Mouse (Mus musculus) forebrain, embryonic 16.5 days (tissue): ENCODE measurements around the gene Prdx6. TPM values are rescaled to one million over a fixed set of nuclear protein-coding genes. Genes with fewer than 3 reads are reported as not detected.

Experiments used
- ATAC-seq: fragments of 200-750 bp; cut with Nextera tagmentation; 2 replicates; pipeline ENCODE4 v1.8.0; 2017; ENCODE audit warnings: mild to moderate bottlenecking, moderate library complexity
- H3K27ac ChIP-seq: fragments of 300-500 bp; sonication (generic); 2 replicates; pipeline ENCODE4 v1.5.1; 2014; ENCODE audit warnings: low read length, control low read depth
- H3K27me3 ChIP-seq: fragments of 300-500 bp; sonication (generic); replicated peaks from 2 replicates; pipeline ENCODE4 v1.6.1; 2014; ENCODE audit warnings: low read length; ENCODE audit not compliant: control insufficient read depth, insufficient read depth
- H3K36me3 ChIP-seq: fragments of 300-500 bp; sonication (generic); 2 replicates; pipeline ENCODE4 v1.6.1; 2014; ENCODE audit not compliant: control insufficient read depth, insufficient read depth
- H3K4me1 ChIP-seq: fragments of 300-500 bp; sonication (generic); replicated peaks from 2 replicates; pipeline ENCODE4 v1.6.1; 2014; ENCODE audit warnings: low read length; ENCODE audit not compliant: control insufficient read depth, insufficient read depth
- H3K4me2 ChIP-seq: fragments of 300-500 bp; sonication (generic); 2 replicates; pipeline ENCODE4 v1.6.1; 2014; ENCODE audit warnings: mild to moderate bottlenecking, low read length, control low read depth
- H3K4me3 ChIP-seq: fragments of 300-500 bp; sonication (generic); replicated peaks from 2 replicates; pipeline ENCODE4 v1.5.1; 2014; ENCODE audit warnings: mild to moderate bottlenecking, low read length, control low read depth
- H3K9ac ChIP-seq: fragments of 300-500 bp; sonication (generic); replicated peaks from 2 replicates; pipeline ENCODE4 v1.6.1; 2014; ENCODE audit warnings: low read depth, low read length, control low read depth
- H3K9me3 ChIP-seq: fragments of 300-500 bp; sonication (generic); 2 replicates; pipeline ENCODE4 v1.6.1; 2016; ENCODE audit warnings: low read length; ENCODE audit not compliant: control insufficient read depth
- WGBS: fragments of 180-500 bp; shearing (Covaris S2); extraction: QIAGEN DNeasy Blood & Tissue Kit; methylation state at CpG from one replicate; pipeline ENCODE4 v1.1.7; 2014; 5-methylcytosine and 5-hydroxymethylcytosine counted together
- polyA plus RNA-seq: library from polyadenylated mRNA; unstranded; fragments of >200 nt; fragmentation: Nextera tagmentation; extraction: Ambion mirVana; gene quantifications from 2 replicates; pipeline ENCODE4 v1.2.1, GENCODE M21; 2015

Gene Prdx6
- polyA plus RNA-seq, result 214 and 245 TPM in 2 replicates

DNA sequence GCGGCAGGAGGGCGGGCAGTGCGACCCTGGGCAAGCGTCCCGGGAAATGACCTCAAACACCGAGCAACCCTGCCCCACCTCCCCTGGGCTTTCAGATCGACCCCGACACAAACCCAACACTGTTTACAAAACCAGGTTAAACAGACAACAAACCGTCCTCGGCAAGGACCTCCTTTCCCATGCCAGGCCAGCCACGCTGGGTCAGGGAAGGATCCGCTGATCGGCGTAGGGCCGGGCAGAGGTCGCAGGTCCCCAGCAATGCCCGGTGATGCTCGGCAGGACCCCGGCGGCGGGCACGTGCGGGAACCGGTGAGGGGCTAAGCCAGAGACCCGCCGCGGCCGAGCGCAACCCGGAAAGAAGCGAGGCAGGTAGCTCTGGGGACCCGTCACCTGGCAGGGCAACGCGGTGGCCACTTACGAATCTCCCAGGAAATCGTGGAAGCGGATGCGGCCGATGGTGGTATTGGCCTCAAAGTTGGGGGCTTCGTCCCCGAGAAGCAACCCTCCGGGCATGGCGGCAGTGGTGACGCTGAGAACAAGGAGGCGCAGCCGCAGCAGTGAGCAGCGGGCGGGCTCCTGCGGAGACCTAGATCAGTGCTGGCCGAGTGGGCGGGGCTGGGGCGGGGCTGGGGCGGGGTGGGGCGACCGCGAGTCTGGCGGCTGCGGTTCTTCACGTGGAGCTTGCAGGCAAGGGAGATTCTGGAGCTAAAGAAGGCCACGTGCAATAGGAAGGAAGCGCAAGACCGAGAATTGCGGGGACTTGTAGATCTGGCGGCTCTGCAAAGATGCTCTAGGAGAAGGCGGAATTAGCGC, at the start of gene Prdx6:
Prdx6 (minus strand) TSS at position 616 of the 813 bp plus-strand sequence.
- Histone ChIP-seq H3K4me1 (peaks cover 25% of the 10 kb centered on the region), H3K9me3 (no peaks in the 10 kb centered on the region), H3K9ac (peak within 1 kb of the TSS; percentile 76), H3K36me3 (no peaks in the 10 kb centered on the region), H3K27ac (peak within 1 kb of the TSS; percentile 30; the same call in 1 of the 2 replicates), H3K4me2 (peak within 1 kb of the TSS; percentile 95), H3K4me3 (peak within 1 kb of the TSS; percentile 87), H3K27me3 (no peaks in the 10 kb centered on the region; the same call in 1 of the 2 replicates)
- WGBS, result under 1% methylated on average over 66 of the region's 66 CpGs
- ATAC-seq, result peak; percentile 97

DNA sequence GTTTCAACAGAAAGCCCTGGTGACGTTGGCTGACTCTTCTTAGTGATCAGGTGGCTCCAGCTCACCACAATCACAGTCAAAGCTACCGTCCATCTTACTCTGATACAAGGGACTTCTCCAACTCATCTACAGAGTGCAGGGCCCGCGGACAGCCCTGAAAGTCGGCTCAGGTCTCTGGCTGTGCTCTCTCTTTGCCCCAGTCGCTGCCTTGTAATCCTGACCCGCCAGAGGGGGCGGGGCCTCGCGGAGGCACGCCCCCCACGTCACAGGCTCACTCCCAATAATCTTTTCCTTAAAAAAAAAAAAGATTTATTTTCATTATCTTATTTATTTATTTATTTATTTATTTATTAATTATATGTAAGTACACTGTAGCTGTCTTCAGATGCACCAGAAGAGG, 37.2 kb upstream of the Prdx6 start:
- Histone ChIP-seq H3K9me3 (no peaks in the 10 kb centered on the region; the same call in 1 of the 2 replicates), H3K27me3 (no peaks in the 10 kb centered on the region), H3K9ac (no peak overlapping the region), H3K27ac (no peak overlapping the region), H3K36me3 (no peaks in the 10 kb centered on the region), H3K4me1 (no peaks in the 10 kb centered on the region), H3K4me3 (no peak overlapping the region), H3K4me2 (no peak overlapping the region)
- no peak for ATAC-seq
- WGBS, result 57% methylated on average over 12 of the region's 12 CpGs

DNA sequence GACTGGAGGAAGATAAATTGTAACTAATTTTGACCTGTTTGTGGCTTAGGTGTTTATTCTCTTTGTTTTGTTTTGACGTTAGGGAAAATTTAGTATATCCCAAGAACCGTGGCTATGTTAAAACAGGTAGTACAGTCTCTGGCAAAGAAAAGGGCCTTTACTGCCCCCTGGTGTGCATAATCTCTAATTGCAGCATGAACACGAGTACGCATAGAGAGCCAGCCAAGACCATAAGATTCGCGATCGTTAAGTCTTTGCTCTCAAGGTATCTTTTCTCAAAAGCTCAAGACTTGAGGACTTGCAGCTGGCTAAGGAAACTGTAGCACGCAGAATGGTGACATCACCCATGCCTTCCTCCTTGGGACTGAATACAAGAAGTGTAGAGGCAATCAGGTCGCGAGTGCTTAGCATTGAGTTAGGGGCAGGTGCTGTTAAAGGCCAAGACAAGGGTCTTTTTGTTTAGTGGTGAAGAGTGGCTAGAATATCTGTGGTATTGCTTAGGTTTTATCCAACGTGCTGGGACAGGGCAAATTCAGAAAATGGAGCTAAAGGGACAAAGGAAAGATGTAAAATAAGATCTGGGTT, 35.8 kb upstream of the Prdx6 start:
- 22% methylated on average over 11 of the region's 11 CpGs for WGBS
- Histone ChIP-seq H3K4me1 (no peaks in the 10 kb centered on the region), H3K27ac (no peak overlapping the region), H3K9ac (no peak overlapping the region), H3K4me3 (no peak overlapping the region), H3K9me3 (no peaks in the 10 kb centered on the region; the same call in 1 of the 2 replicates), H3K36me3 (no peaks in the 10 kb centered on the region), H3K27me3 (no peaks in the 10 kb centered on the region), H3K4me2 (peak overlapping the region; percentile 15; the same call in 1 of the 2 replicates)
- peak; percentile 67; the same call in 1 of the 2 replicates for ATAC-seq

DNA sequence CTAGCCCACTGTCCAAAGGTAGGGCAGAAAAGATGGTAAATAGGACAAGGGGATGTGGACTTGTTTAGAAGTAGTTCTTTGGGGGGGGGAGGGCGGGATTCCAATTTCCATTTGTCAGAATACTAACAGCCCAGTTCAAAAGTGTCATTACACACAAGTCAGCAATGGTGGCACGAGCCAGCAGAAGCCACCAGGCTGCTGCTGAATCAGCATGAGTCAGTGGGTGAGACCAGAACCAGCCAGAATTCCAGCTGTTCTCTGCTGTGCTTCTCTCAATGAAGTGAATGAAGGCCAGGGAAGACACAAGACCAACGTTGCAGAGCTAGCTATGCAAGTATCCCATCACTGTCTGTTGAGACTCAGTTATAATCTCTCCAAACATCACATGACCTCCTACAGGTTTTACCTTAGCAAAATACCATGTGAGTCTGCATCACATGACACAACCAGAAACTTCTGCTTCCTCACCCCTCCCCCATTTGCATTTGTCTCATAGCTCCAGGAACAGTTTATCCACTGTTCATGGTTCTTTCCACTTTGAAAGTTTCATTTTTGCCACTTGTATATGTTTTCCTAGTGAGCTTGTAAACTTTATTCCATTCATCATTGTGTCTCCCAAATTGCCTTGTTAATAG, 30.2 kb upstream of the Prdx6 start:
- ATAC-seq, result no peak
- 82% methylated on average over 3 of the region's 3 CpGs for whole genome bisulfite sequencing
- Histone ChIP-seq H3K27ac (no peak overlapping the region), H3K27me3 (no peaks in the 10 kb centered on the region), H3K4me1 (no peaks in the 10 kb centered on the region), H3K36me3 (no peaks in the 10 kb centered on the region), H3K9me3 (no peaks in the 10 kb centered on the region), H3K4me3 (no peak overlapping the region), H3K4me2 (no peak overlapping the region), H3K9ac (no peak overlapping the region)

DNA sequence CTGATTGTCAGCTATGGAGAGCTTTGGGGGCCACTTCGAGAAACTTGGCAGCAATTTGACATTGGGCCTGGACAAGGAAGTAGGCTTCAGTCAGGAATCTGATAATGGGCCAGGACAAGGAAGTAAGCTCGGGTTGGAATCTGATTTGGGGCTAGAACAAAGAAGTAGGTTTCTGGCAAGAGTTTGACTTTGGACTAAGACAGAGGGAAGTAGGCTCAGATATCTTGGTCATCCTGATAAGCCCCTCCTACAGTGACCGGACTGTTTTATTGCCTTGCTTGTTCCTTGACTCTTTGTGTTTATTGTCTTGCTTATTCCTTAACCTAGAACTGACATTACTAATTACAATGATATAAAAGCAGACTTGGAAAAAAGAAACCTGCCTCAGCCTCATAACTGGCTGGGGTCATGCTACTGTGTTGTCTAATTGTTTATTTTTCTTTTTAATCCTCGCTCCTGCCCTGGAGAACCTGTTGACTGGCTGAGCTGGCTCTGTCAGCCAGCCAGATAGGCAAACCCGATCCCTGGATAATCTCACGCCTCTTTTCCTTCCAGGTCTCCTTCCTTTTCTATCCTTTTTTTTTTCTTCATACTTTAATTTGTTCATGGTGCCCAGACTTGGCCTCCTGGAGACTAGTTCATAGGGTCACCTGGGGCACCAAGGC, 28.4 kb upstream of the Prdx6 start:
- H3K27ac ChIP-seq, result no peak overlapping the region
- H3K9ac ChIP-seq, result no peak overlapping the region
- H3K4me1 ChIP-seq, result no peaks in the 10 kb centered on the region
- no peak overlapping the region for H3K4me2 ChIP-seq
- WGBS, result 70% methylated on average over 6 of the region's 6 CpGs
- H3K4me3 ChIP-seq, result no peak overlapping the region
- H3K9me3 ChIP-seq, result no peaks in the 10 kb centered on the region
- H3K27me3 ChIP-seq, result no peaks in the 10 kb centered on the region
- no peak for ATAC-seq
- H3K36me3 ChIP-seq, result no peaks in the 10 kb centered on the region

DNA sequence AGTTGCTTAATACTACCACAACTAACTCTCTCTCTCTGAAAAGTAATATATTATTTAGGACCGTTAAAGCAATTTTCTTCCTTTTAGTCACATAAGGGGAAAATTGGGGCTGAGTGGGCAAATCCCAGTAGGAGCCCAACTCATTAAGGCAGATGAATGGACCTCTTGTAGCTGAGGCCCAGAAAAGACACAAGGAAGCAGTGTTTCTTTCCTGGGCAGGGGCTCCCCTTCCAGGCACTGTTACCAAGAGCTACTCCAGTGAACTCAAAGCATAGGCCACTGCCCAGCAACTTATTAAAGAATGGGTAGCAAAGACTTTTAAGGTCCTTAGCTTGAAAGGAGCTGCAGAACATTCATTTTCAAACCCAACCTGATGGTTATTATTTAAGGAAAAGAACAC, 22.5 kb upstream of the Prdx6 start:
- Histone ChIP-seq H3K36me3 (no peaks in the 10 kb centered on the region), H3K4me3 (no peak overlapping the region), H3K27ac (no peak overlapping the region), H3K9me3 (no peaks in the 10 kb centered on the region), H3K4me1 (no peaks in the 10 kb centered on the region), H3K4me2 (no peak overlapping the region), H3K9ac (no peak overlapping the region), H3K27me3 (no peaks in the 10 kb centered on the region)
- WGBS, result 0% methylated on average over 1 of the region's 1 CpGs
- ATAC-seq, result peak; percentile 93

DNA sequence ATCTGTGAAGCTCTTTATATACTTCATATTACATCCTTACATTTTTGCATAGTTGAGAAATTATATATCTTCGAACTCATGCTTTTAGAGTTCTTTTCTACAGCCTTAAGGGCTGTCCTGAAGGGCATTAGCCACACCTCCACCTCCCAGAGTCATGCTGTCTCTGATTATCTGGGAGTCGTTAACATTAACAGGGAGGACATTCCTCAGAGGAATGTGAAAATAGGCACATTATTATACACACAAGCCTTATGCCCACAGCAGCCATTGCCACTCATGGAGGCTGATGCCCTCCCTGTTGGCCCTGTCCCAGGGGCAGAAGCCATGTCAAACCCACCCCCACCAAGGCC, 20.4 kb upstream of the Prdx6 start:
- Histone ChIP-seq H3K9me3 (no peaks in the 10 kb centered on the region), H3K4me2 (no peak overlapping the region), H3K4me3 (no peak overlapping the region), H3K27ac (no peak overlapping the region), H3K9ac (no peak overlapping the region), H3K36me3 (no peaks in the 10 kb centered on the region), H3K4me1 (no peaks in the 10 kb centered on the region), H3K27me3 (no peaks in the 10 kb centered on the region)
- no peak for ATAC-seq
- WGBS, result 51% methylated on average over 2 of the region's 2 CpGs

DNA sequence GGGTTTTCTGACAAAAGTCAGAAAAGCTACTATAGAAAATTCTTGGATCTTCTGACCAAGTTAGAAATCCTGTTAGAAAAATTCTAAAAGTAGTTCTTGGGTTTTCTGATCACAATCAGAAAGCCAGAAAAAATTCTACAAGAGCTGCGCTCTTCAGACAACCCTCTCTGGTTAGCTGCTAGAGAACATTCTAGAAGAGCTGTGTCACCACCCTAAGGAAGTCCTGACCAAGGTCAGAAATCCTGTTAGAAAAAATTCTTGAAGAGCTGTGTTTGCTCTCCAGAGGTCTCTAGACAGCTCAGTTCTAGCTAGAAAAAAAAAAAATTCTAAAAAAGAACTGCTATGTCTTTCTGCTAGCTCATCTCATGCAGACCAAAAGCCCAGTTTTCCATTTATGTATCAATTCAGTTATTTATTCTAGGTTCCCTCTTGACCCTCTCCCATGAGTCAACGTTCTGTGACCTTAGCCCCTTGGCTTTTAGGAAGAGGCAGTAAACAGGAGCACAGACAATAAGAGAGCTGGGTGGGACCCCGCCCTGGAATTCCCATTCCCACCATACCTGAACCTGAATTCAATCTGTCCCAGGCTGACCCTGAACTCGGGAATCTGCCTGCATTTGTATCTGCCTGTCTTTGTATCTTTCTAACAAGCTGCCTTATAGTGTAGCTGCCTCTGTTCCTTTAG, 19.9 kb upstream of the Prdx6 start:
- Histone ChIP-seq H3K4me2 (no peak overlapping the region), H3K4me1 (no peaks in the 10 kb centered on the region), H3K36me3 (no peaks in the 10 kb centered on the region), H3K9me3 (no peaks in the 10 kb centered on the region), H3K27ac (no peak overlapping the region), H3K9ac (no peak overlapping the region), H3K27me3 (no peaks in the 10 kb centered on the region), H3K4me3 (no peak overlapping the region)
- WGBS, result 82% methylated on average over 4 of the region's 4 CpGs
- ATAC-seq, result no peak
